Mouse (Mus musculus): ENCODE measurements around the gene Cep70.
A peak's percentile ranks its signal among the peaks of the same experiment; 100 is the strongest.

Gene Cep70

GRCm38 (mm10) chr9:99325208-99325929 is 82.2 kb downstream of the Cep70 start:
- DNase-seq: no peak

- no peak for DNase-seq
These were observed 82.8 kb downstream of the Cep70 start for GRCm38 (mm10) chr9:99325961-99326360.

GRCm38 (mm10) chr9:99326881-99327280 is 83.7 kb downstream of the Cep70 start:
- no peak for DNase-seq

GRCm38 (mm10) chr9:99336538-99336937 is 93.4 kb downstream of the Cep70 start:
- no peak for DNase-seq

- no peak for DNase-seq
These were observed 95.1 kb downstream of the Cep70 start for GRCm38 (mm10) chr9:99338293-99338692.

GRCm38 (mm10) chr9:99339182-99339581 is 96.0 kb downstream of the Cep70 start:
- no peak for DNase-seq

GRCm38 (mm10) chr9:99340126-99340525 is 97.0 kb downstream of the Cep70 start:
- no peak for DNase-seq

GRCm38 (mm10) chr9:99341600-99341999 is 98.4 kb downstream of the Cep70 start:
- DNase-seq: no peak

- peak; percentile 43 to 63 for DNase-seq
These were observed 102.2 kb downstream of the Cep70 start for GRCm38 (mm10) chr9:99345351-99345792.

Data from cerebellum, postnatal 14 days (tissue).